Mouse (Mus musculus) liver, embryonic 11.5 days (tissue): Measurements from ENCODE around the gene Tcp11l2. TPM values are rescaled to one million over a fixed set of nuclear protein-coding genes. Genes with fewer than 3 reads are reported as not detected.

Experiments
- polyA plus RNA-seq: library from polyadenylated mRNA; unstranded; fragments of >200 nt; fragmentation: Nextera tagmentation; extraction: Ambion mirVana; gene quantifications from 2 replicates; pipeline ENCODE4 v1.2.1, GENCODE M21; 2014

The Tcp11l2 gene
- polyA plus RNA-seq, 1 experiment from 2014 or later = 4.7 TPM

Other genes starting within 250 kb of the Tcp11l2 start
- gene Nuak1, start 136.0 kb upstream of the Tcp11l2 start, polyA plus RNA-seq = 0.47 and 0.70 TPM in 2 replicates
- 39.4 and 41.5 TPM in 2 replicates for gene Ckap4, start 42.6 kb upstream of the Tcp11l2 start, polyA plus RNA-seq
- 15.8 and 16.5 TPM in 2 replicates for gene Polr3b, start 45.7 kb downstream of the Tcp11l2 start, polyA plus RNA-seq
- not detected in 2 replicates for gene Rfx4, start 179.4 kb downstream of the Tcp11l2 start, polyA plus RNA-seq